Mouse (Mus musculus) ES-E14 (cell line): ENCODE measurements at regions not wholly inside any gene's neighbourhood (a gene's known extent, or its start where the extent isn't known, plus 50 kb on each side); places are given as distances from the start of the nearest gene placed in this dataset.

ENCODE experiments used
- DNase-seq: peaks from one replicate; pipeline ENCODE4 v3.0.0-alpha.2; 2013; ENCODE audit warnings: low read depth, low spot score
- H3K27ac ChIP-seq: 2 replicates; pipeline ENCODE4 v1.5.1; 2012; ENCODE audit warnings: low read depth, mild to moderate bottlenecking, low read length, moderate library complexity, mixed read lengths; ENCODE audit not compliant: poor library complexity, insufficient read depth, severe bottlenecking
- H3K36me3 ChIP-seq: 2 replicates; pipeline ENCODE4 v1.6.1; 2012; ENCODE audit warnings: mild to moderate bottlenecking, low read length, moderate library complexity, mixed read lengths; ENCODE audit not compliant: control insufficient read depth, poor library complexity, insufficient read depth, severe bottlenecking
- H3K4me1 ChIP-seq, 2 experiments: fragments of 150-350 bp in 1 of 2; sonication (generic) in 1 of 2; 2 replicates each; pipeline ENCODE4 v1.6.1; 2012; ENCODE audit warnings: low read length in 2 of 2, mild to moderate bottlenecking in 1 of 2, mixed read lengths in 1 of 2; ENCODE audit not compliant: control insufficient read depth in 2 of 2, insufficient read depth in 2 of 2, poor library complexity in 1 of 2
- H3K4me3 ChIP-seq, 2 experiments: fragments of 150-350 bp in 1 of 2; sonication (generic) in 1 of 2; 2 replicates each; pipeline ENCODE4 v1.5.1; 2012; ENCODE audit warnings: low read length in 2 of 2, low read depth in 1 of 2, mild to moderate bottlenecking in 1 of 2, mixed read lengths in 1 of 2; ENCODE audit not compliant: insufficient read depth in 1 of 2, poor library complexity in 1 of 2, severe bottlenecking in 1 of 2
- H3K9ac ChIP-seq: 2 replicates; pipeline ENCODE4 v1.6.1; 2012; ENCODE audit warnings: low read depth, mild to moderate bottlenecking, low read length, mixed read lengths; ENCODE audit not compliant: poor library complexity, insufficient read depth, severe bottlenecking
- H3K9me3 ChIP-seq: fragments of 150-350 bp; sonication (generic); 2 replicates; pipeline ENCODE4 v1.6.1; 2012; ENCODE audit warnings: low read depth, mild to moderate bottlenecking, low read length; ENCODE audit not compliant: control insufficient read depth, insufficient read depth
- CHD2 ChIP-seq: IDR thresholded peaks from 2 replicates; pipeline ENCODE4 v1.6.1; 2014; ENCODE audit warnings: mild to moderate bottlenecking, low read depth, low read length, inconsistent platforms
- HCFC1 ChIP-seq: IDR thresholded peaks from 2 replicates; pipeline ENCODE4 v1.6.1; 2012; ENCODE audit warnings: low read length, inconsistent platforms, borderline replicate concordance; ENCODE audit not compliant: insufficient read depth
- MAFK ChIP-seq: IDR thresholded peaks from 2 replicates; pipeline ENCODE4 v1.6.1; 2014; ENCODE audit warnings: mild to moderate bottlenecking, low read depth, low read length, inconsistent platforms; ENCODE audit not compliant: insufficient read depth
- ZC3H11A ChIP-seq: IDR thresholded peaks from 2 replicates; pipeline ENCODE4 v1.6.1; 2012; ENCODE audit warnings: low read depth, mild to moderate bottlenecking, inconsistent platforms, low read length, borderline replicate concordance
- ZNF384 ChIP-seq: IDR thresholded peaks from 2 replicates; pipeline ENCODE4 v1.6.1; 2012; ENCODE audit warnings: low read depth, low read length, inconsistent platforms
- in situ Hi-C, 2 experiments: fragments of 600-800 bp; cut with MboI; formaldehyde crosslinking; loops; one replicate each; pipeline ENCODE4 v1.15.1; 2025; ENCODE audit warnings: low sequenced_read_pairs in 2 of 2, inconsistent platforms in 1 of 2; ENCODE audit not compliant: unreplicated experiment in 2 of 2

- no peak for DNase-seq
These were observed 180.9 kb downstream of the Zfp365 start for GRCm38 (mm10) chr10:67731577-67731976.

DNA sequence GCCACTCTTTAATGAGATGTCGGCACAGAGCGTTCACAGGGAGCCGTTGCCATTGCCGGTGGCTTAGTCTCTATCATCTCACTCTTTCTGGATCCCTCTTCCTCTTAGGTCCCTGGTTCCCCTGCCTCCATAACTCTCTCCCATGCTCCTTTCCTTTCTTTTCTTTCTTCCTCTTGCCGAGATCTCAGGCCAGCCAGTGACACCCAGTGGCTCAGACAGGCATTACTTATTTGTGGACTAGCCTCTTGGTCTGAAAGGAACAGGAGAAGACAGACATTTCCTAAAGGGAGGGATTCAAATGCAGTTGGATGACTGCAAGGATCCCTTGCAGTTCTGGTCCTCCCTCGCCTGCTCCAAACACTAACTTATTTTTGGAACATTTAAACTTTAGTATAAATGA, 180.5 kb upstream of the Ado start:
- Histone ChIP-seq H3K9me3 (no peaks in the 10 kb centered on the region), H3K9ac (no peak overlapping the region), H3K4me1 (no peaks in the 10 kb centered on the region), H3K4me3 (no peak overlapping the region), H3K36me3 (no peaks in the 10 kb centered on the region), H3K27ac (no peak overlapping the region)
- peak; percentile 53; the same call in 1 of the 2 replicates for TF ChIP-seq ZC3H11A
- no peak for TF ChIP-seq MAFK
- in situ Hi-C loops: loop anchor here in 1 of 2 experiments (10.0 to 25.0 kb wide), 2 partner anchors 194 to 417 kb away; partner anchors contain the start of gene Egr2
- peak; percentile 30 for DNase-seq

More at GRCm38 (mm10) chr10:67731577-67731976, 180.9 kb downstream of the Zfp365 start:
- Histone ChIP-seq H3K4me1 (no peaks in the 10 kb centered on the region), H3K9ac (no peak overlapping the region), H3K27ac (no peak overlapping the region), H3K4me3 (no peak overlapping the region), H3K9me3 (no peaks in the 10 kb centered on the region), H3K36me3 (no peaks in the 10 kb centered on the region)
- in situ Hi-C loops: loop anchor here in 1 of 2 experiments (25.0 kb wide), 1 partner anchor 419 kb away; no protein-coding TSS in a partner anchor
- TF ChIP-seq HCFC1: no peak
- no peak for TF ChIP-seq MAFK

GRCm38 (mm10) chr10:67727580-67727979, 178.8 kb upstream of the Ado start:
- in situ Hi-C loops: loop anchor here in 1 of 2 experiments (10.0 to 25.0 kb wide), 2 partner anchors 193 to 415 kb away; partner anchors contain the start of gene Egr2
- TF ChIP-seq ZC3H11A (no peak), HCFC1 (no peak), ZNF384 (no peak), CHD2 (no peak), MAFK (no peak)
- H3K27ac ChIP-seq: no peak overlapping the region
- H3K36me3 ChIP-seq: no peaks in the 10 kb centered on the region
- DNase-seq: no peak
- H3K4me3 ChIP-seq: no peak overlapping the region
- no peaks in the 10 kb centered on the region for H3K4me1 ChIP-seq
- no peak overlapping the region for H3K9ac ChIP-seq
- H3K9me3 ChIP-seq: no peaks in the 10 kb centered on the region

DNA sequence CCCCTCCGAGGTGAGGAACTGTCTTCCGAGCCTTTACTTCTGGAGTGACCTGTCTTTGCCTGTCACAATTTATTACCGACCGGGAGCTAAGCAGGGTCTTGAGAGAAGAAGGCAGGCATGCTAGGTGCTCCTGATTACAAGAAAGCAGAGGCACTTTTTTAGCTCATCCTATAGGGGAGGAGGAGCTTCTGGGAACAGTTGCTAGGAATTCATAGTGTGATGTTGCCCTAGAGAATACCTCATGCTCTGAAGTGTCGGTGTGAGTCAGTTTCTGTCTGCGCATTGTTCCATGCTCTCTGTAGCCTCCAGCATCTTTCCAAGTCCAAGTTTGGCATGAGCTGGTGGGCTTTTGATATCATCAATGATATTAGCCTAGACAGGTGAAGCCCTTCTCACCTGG, 178.0 kb upstream of the Ado start:
- no peak for DNase-seq
- Histone ChIP-seq H3K4me3 (no peak overlapping the region), H3K36me3 (no peaks in the 10 kb centered on the region), H3K4me1 (no peaks in the 10 kb centered on the region), H3K9me3 (no peaks in the 10 kb centered on the region), H3K9ac (no peak overlapping the region), H3K27ac (no peak overlapping the region)
- TF ChIP-seq ZNF384: no peak
- TF ChIP-seq HCFC1: no peak
- in situ Hi-C loops: loop anchor here in 1 of 2 experiments (10.0 to 25.0 kb wide), 2 partner anchors 192 to 414 kb away; partner anchors contain the start of gene Egr2

DNA sequence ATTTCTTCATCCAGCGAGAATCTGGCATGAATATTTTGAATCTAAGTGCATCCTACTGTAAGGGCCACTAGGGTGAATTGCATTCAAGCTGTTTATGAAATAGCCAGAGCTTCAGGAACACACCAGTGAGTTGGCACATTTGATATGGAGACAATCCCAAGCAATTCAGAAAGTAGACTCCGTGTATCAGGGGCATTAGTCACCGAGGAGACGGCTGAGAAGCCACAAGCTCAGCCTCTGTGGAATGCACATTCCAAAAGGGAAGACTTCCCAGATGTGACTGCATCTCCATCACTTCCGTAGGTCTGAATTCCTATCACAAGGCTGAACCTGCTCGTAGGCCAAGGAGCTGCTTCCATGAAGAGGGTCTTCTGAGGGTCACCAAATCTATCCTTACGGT, 177.6 kb upstream of the Ado start:
- H3K4me3 ChIP-seq: no peak overlapping the region
- H3K4me1 ChIP-seq: no peaks in the 10 kb centered on the region
- in situ Hi-C loops: loop anchor here in 1 of 2 experiments (10.0 to 25.0 kb wide), 2 partner anchors 192 to 414 kb away; partner anchors contain the start of gene Egr2
- DNase-seq: no peak
- H3K9me3 ChIP-seq: no peaks in the 10 kb centered on the region
- no peak for TF ChIP-seq CHD2
- TF ChIP-seq ZNF384: no peak
- no peak for TF ChIP-seq MAFK
- TF ChIP-seq ZC3H11A: no peak
- TF ChIP-seq HCFC1: no peak
- H3K9ac ChIP-seq: no peak overlapping the region
- H3K27ac ChIP-seq: no peak overlapping the region
- H3K36me3 ChIP-seq: no peaks in the 10 kb centered on the region
